Mouse (Mus musculus): Measurements from ENCODE around the gene Fam205a1.

DNA sequence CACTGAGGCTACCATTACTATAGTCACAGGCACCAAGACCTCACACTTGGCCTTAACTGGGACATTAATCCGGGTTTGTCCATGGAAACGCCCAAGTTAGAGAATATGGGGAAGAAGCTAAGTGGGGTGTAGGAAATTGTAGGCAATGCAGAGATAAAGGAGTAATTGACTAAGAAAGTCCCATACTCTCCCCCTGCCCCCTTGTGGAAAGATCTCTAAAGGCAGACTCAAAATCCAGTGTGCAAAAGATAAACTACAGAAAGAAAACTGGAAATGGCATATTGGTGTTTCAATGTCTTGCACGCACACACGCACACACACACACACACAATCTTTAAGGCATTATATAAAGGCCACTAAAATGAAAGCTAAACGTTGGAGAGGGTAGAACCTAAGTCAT is 17.1 kb upstream of the Fam205a1 start:
- TF ChIP-seq POLR2A (IDR thresholded peaks at IDR 0.05; ENCODE audit: extremely low read depth, insufficient read depth, low read length) (no peak), CTCF (IDR thresholded peaks at IDR 0.05; ENCODE audit: extremely low read depth, insufficient read depth, low read length) (no peak)
